ENCODE assay signal across 18 mouse cellular contexts in genomic region chr16:94291141-94291540, GRCm38 (mm10). TPM values are rescaled to one million over a fixed set of nuclear protein-coding genes. Genes with fewer than 3 reads are reported as not detected.
"Had no signal": no experiment of that assay in that cellular context is flagged by ENCODE, and none has a peak within 500 bp of the region (broad histone marks: within the 10 kb centered on the region; RNA-seq: fewer than 3 reads in every experiment).

No protein-coding gene starts in this region.

- H3K27me3 ChIP-seq: lung, embryonic 15.5 days; midbrain, embryonic 12.5 days; neural tube, embryonic 13.5 days; neural tube, embryonic 15.5 days had no signal

- DNase-seq: lung, adult 2 months; lung, postnatal 10 days; midbrain, embryonic 14.5 days; retina, postnatal 1 day; right cerebral cortex, adult 18-20 months; right cerebral cortex, postnatal 25 days; right cerebral cortex, postnatal 4 days; spleen, adult 18-20 months; thymus, adult 18-20 months; thymus, postnatal 14 days; thymus, postnatal 36 days had no signal

- H3K9me3 ChIP-seq: lung, embryonic 15.5 days; midbrain, embryonic 10.5 days; midbrain, embryonic 12.5 days; neural tube, embryonic 13.5 days; neural tube, embryonic 15.5 days had no signal

- H3K27ac ChIP-seq: lung, embryonic 15.5 days; midbrain, embryonic 12.5 days had no signal

- H3K36me3 ChIP-seq: lung, embryonic 15.5 days; midbrain, embryonic 10.5 days; midbrain, embryonic 12.5 days; neural tube, embryonic 13.5 days; neural tube, embryonic 15.5 days had no signal

- H3K9ac ChIP-seq: lung, embryonic 15.5 days had no signal

- H3K4me3 ChIP-seq: myocyte had no signal

RNA-seq across cellular contexts. Expression of gene Ripply3, which starts 37.1 kb away (rescaled TPM):
- total RNA-seq: megakaryocyte, adult 5-6 weeks had no signal
